Mouse (Mus musculus): ENCODE results near the gene Rab6a.
A peak's percentile ranks its signal among the peaks of the same experiment; 100 is the strongest.

DNA sequence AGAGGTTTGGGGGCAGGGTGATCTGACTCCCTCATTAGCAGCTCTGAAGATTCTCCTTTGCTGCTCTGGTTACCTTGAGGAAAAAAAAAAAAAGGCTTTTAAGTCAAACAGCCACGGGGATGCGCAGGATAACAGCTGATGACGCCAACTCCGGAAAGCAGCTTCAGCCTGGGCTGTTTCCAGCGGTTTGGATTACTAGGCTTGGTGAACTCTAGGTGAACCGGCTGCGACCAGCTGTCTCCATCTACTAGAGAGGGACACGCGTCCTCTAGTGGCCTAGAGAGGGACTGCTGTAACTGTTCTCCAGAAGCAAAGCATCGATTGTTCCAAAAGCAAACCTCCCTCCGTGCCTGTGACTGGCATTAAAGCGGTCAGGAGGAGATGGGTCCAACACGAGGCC, 56.0 kb downstream of the Rab6a start:
- TF ChIP-seq GATA1 (IDR thresholded peaks at IDR 0.05; ENCODE audit: borderline replicate concordance, low read length): no peak
- TF ChIP-seq CTCF (IDR thresholded peaks at IDR 0.05; ENCODE audit: low read depth, low read length): peak; percentile 97

Measured in G1E (cell line).